Mouse (Mus musculus) MEL (cell line): ENCODE data around the gene Cd101.

Source experiments
- CTCF ChIP-seq, 3 experiments: IDR thresholded peaks in 2 of 3; conservative IDR thresholded peaks in 1 of 3; 2 replicates each; pipeline ENCODE4 v1.5.1; 2011 to 2012; ENCODE audit warnings: low read length in 3 of 3, low read depth in 2 of 3, mild to moderate bottlenecking in 2 of 3, improper control_type of control experiment in 1 of 3, inconsistent platforms in 1 of 3, mixed read lengths in 1 of 3, moderate library complexity in 1 of 3; ENCODE audit not compliant: control insufficient read depth in 1 of 3, insufficient read depth in 1 of 3, poor library complexity in 1 of 3, severe bottlenecking in 1 of 3
- EP300 ChIP-seq, 2 experiments: IDR thresholded peaks; 2 replicates each; pipeline ENCODE4 v1.6.1; 2011; ENCODE audit warnings: improper control_type of control experiment in 2 of 2, low read length in 2 of 2, low read depth in 1 of 2, mild to moderate bottlenecking in 1 of 2
- GABPA ChIP-seq: IDR thresholded peaks from 2 replicates; pipeline ENCODE4 v1.6.1; 2012; ENCODE audit warnings: low read depth, mild to moderate bottlenecking, inconsistent platforms, low read length, improper control_type of control experiment, moderate library complexity
- GATA1 ChIP-seq: IDR thresholded peaks from 2 replicates; pipeline ENCODE4 v1.6.1; 2011; ENCODE audit warnings: low read depth, low read length, improper control_type of control experiment
- MAFK ChIP-seq: IDR thresholded peaks from 2 replicates; pipeline ENCODE4 v1.6.1; 2011; ENCODE audit warnings: low read depth, mild to moderate bottlenecking, low read length, improper control_type of control experiment, borderline replicate concordance
- MAZ ChIP-seq: IDR thresholded peaks from 2 replicates; pipeline ENCODE4 v1.6.1; 2012; ENCODE audit warnings: low read depth, mild to moderate bottlenecking, inconsistent platforms, low read length, improper control_type of control experiment
- NRF1 ChIP-seq: IDR thresholded peaks from 2 replicates; pipeline ENCODE4 v1.6.1; 2014; ENCODE audit warnings: low read depth, mild to moderate bottlenecking, inconsistent platforms, low read length, improper control_type of control experiment, moderate library complexity; ENCODE audit not compliant: poor library complexity, insufficient read depth, severe bottlenecking
- POLR2A ChIP-seq, 2 experiments: IDR thresholded peaks; 2 replicates each; pipeline ENCODE4 v1.6.1; 2011 to 2012; ENCODE audit warnings: low read length in 2 of 2, mild to moderate bottlenecking in 2 of 2, control low read depth in 1 of 2, improper control_type of control experiment in 1 of 2, low read depth in 1 of 2, moderate library complexity in 1 of 2; ENCODE audit not compliant: control insufficient read depth in 1 of 2, insufficient read depth in 1 of 2, poor library complexity in 1 of 2
- RAD21 ChIP-seq: IDR thresholded peaks from 2 replicates; pipeline ENCODE4 v1.6.1; 2011; ENCODE audit warnings: mild to moderate bottlenecking, low read depth, low read length, improper control_type of control experiment
- TAL1 ChIP-seq: IDR thresholded peaks from 2 replicates; pipeline ENCODE4 v1.6.1; 2012; ENCODE audit warnings: mild to moderate bottlenecking, inconsistent platforms, low read length, moderate library complexity, mixed read lengths
- TCF12 ChIP-seq: IDR thresholded peaks from 2 replicates; pipeline ENCODE4 v1.6.1; 2014; ENCODE audit warnings: low read depth, mild to moderate bottlenecking, inconsistent platforms, low read length, improper control_type of control experiment, moderate library complexity
- ZKSCAN1 ChIP-seq: IDR thresholded peaks from 2 replicates; pipeline ENCODE4 v1.6.1; 2012; ENCODE audit warnings: low read depth, mild to moderate bottlenecking, inconsistent platforms, low read length, improper control_type of control experiment, moderate library complexity

DNA sequence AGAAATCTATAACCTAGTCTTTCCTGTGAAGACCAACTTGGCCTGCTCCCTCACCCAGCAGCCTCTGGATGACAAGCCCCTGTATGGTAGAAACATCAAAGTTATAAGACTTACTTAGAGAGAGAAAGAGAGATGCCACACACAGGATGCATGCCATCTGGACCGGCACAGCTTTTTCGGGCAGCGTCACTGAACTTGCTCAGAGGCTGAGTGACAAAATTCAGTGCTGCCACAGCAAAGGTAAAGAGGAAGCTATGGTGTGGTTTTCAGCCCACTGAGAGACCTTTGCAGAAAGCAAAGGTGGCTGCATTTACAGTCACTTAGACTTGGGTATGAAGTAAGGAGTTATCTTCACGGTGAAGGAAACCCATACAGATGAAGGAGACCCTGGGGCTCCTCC lies at the start of gene Cd101:
- TF ChIP-seq NRF1 (no peak), MAZ (no peak), POLR2A (IDR thresholded peaks at IDR 0.05; ENCODE audit: control insufficient read depth in 1 of 2, insufficient read depth in 1 of 2, low read depth in 1 of 2, low read length in 2 of 2, poor library complexity in 1 of 2) (no peak), EP300 (IDR thresholded peaks at IDR 0.05; ENCODE audit: low read depth in 1 of 2, low read length in 2 of 2) (no peak), GATA1 (no peak), TAL1 (no peak), MAFK (no peak), RAD21 (no peak), GABPA (no peak), ZKSCAN1 (no peak), CTCF (IDR thresholded peaks at IDR 0.05 in 2 of 3, conservative IDR thresholded peaks at IDR 0.05 in 1 of 3; ENCODE audit: control insufficient read depth in 1 of 3, insufficient read depth in 1 of 3, low read depth in 2 of 3, low read length in 3 of 3, poor library complexity in 1 of 3, severe bottlenecking in 1 of 3) (no peak), TCF12 (no peak)
